Mouse (Mus musculus) embryonic facial prominence, embryonic 11.5 days (tissue): ENCODE data around the gene Gm21750. TPM values are rescaled to one million over a fixed set of nuclear protein-coding genes. Genes with fewer than 3 reads are reported as not detected.

ENCODE experiments used
- ATAC-seq: fragments of 200-750 bp; cut with Nextera tagmentation; replicated peaks from 2 replicates; pipeline ENCODE4 v1.8.0; 2017; ENCODE audit warnings: low read depth; ENCODE audit not compliant: insufficient number of reproducible peaks, low FRiP score, low TSS enrichment
- DNase-seq: peaks from one replicate; pipeline ENCODE4 v3.0.0-alpha.2; 2015; ENCODE audit warnings: low spot score
- H3K27ac ChIP-seq: fragments of 300-500 bp; sonication (generic); replicated peaks from 2 replicates; pipeline ENCODE4 v1.5.1; 2014; ENCODE audit warnings: mild to moderate bottlenecking, low read depth, low read length, control low read depth
- H3K27me3 ChIP-seq: fragments of 300-500 bp; sonication (generic); 2 replicates; pipeline ENCODE4 v1.6.1; 2014; ENCODE audit warnings: mild to moderate bottlenecking, low read length, moderate library complexity, mixed read lengths; ENCODE audit not compliant: control insufficient read depth, insufficient read depth
- H3K36me3 ChIP-seq: fragments of 300-500 bp; sonication (generic); replicated peaks from 2 replicates; pipeline ENCODE4 v1.6.1; 2014; ENCODE audit warnings: low read depth, mild to moderate bottlenecking, low read length, moderate library complexity, mixed read lengths; ENCODE audit not compliant: control insufficient read depth, insufficient read depth
- H3K4me1 ChIP-seq: fragments of 300-500 bp; sonication (generic); 2 replicates; pipeline ENCODE4 v1.6.1; 2014; ENCODE audit warnings: low read length, mixed read lengths; ENCODE audit not compliant: control insufficient read depth, insufficient read depth
- H3K4me2 ChIP-seq: fragments of 300-500 bp; sonication (generic); 2 replicates; pipeline ENCODE4 v1.6.1; 2014; ENCODE audit warnings: low read depth, mild to moderate bottlenecking, control low read depth, low read length, moderate library complexity
- H3K4me3 ChIP-seq: fragments of 300-500 bp; sonication (generic); 2 replicates; pipeline ENCODE4 v1.5.1; 2014; ENCODE audit warnings: low read depth, low read length, control low read depth
- H3K9ac ChIP-seq: fragments of 300-500 bp; sonication (generic); replicated peaks from 2 replicates; pipeline ENCODE4 v1.6.1; 2014; ENCODE audit warnings: mild to moderate bottlenecking, control low read depth, low read length
- H3K9me3 ChIP-seq: fragments of 300-500 bp; sonication (generic); replicated peaks from 2 replicates; pipeline ENCODE4 v1.6.1; 2016; ENCODE audit warnings: mild to moderate bottlenecking, low read length, inconsistent platforms, mixed read lengths; ENCODE audit not compliant: control insufficient read depth
- WGBS: fragments of 180-500 bp; shearing (Covaris S2); extraction: QIAGEN DNeasy Blood & Tissue Kit; methylation state at CpG from one replicate; pipeline ENCODE4 v1.1.7; 2014; 5-methylcytosine and 5-hydroxymethylcytosine counted together
- polyA plus RNA-seq: library from polyadenylated mRNA; unstranded; fragments of >200 nt; fragmentation: Nextera tagmentation; extraction: Ambion mirVana; gene quantifications from 2 replicates; pipeline ENCODE4 v1.2.1, GENCODE M21; 2014

Gene Gm21750
- polyA plus RNA-seq, 1 experiment from 2014 or later, result not detected

GRCm38 (mm10) chr14:73637460-73637859 lies 23.6 kb upstream of the Gm21750 start:
- H3K36me3 ChIP-seq, result no peaks in the 10 kb centered on the region
- no peak overlapping the region for H3K4me3 ChIP-seq

GRCm38 (mm10) chr14:73650179-73650578 lies 10.8 kb upstream of the Gm21750 start:
- no peak overlapping the region for H3K9ac ChIP-seq
- no peak for DNase-seq
- H3K27me3 ChIP-seq, result no peaks in the 10 kb centered on the region
- ATAC-seq, result no peak
- H3K27ac ChIP-seq, result no peak overlapping the region
- no peak overlapping the region for H3K4me2 ChIP-seq
- H3K9me3 ChIP-seq, result no peaks in the 10 kb centered on the region
- H3K4me1 ChIP-seq, result no peaks in the 10 kb centered on the region
- H3K4me3 ChIP-seq, result no peak overlapping the region
- 90% methylated on average over 4 of the region's 4 CpGs for WGBS
- no peaks in the 10 kb centered on the region for H3K36me3 ChIP-seq

More at GRCm38 (mm10) chr14:73637460-73637859, 23.6 kb upstream of the Gm21750 start:
- DNase-seq (no peak), ATAC-seq (no peak)
- no peak overlapping the region for H3K27ac ChIP-seq
- no peaks in the 10 kb centered on the region for H3K4me1 ChIP-seq
- H3K27me3 ChIP-seq, result no peaks in the 10 kb centered on the region
- no peak overlapping the region for H3K9ac ChIP-seq
- no peaks in the 10 kb centered on the region for H3K9me3 ChIP-seq
- no peak overlapping the region for H3K4me2 ChIP-seq

- no peaks in the 10 kb centered on the region for H3K9me3 ChIP-seq
- no peak for DNase-seq
- 85% methylated on average over 2 of the region's 2 CpGs for WGBS
- H3K27me3 ChIP-seq, result no peaks in the 10 kb centered on the region
- no peak overlapping the region for H3K27ac ChIP-seq
- no peak overlapping the region for H3K9ac ChIP-seq
- no peak overlapping the region for H3K4me3 ChIP-seq
- no peak overlapping the region for H3K4me2 ChIP-seq
- H3K36me3 ChIP-seq, result no peaks in the 10 kb centered on the region
- no peaks in the 10 kb centered on the region for H3K4me1 ChIP-seq
- ATAC-seq, result no peak
Measured at GRCm38 (mm10) chr14:73670091-73670490, 9.1 kb downstream of the Gm21750 start.

DNA sequence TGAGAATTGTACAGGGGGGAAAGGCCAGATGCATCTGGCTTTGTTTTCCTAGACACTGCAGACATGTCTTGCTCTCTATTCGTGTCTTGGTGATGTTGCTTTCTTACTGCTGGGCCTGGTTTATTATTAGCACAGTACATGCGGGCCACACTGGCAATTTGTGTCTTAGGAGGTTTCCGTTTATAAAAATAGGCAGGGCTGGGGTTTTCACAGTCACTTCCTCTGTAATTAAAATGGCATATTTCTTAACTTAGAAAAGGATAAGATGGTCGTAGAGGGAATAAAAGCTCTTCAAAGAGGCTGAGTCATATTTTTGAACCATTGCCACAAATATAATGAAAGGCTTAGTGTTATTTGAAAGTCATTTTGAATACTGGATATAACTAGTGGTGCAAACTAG lies 26.7 kb downstream of the Gm21750 start:
- Histone ChIP-seq H3K9ac (no peak overlapping the region), H3K9me3 (no peaks in the 10 kb centered on the region; the same call in 1 of the 2 replicates), H3K4me2 (no peak overlapping the region), H3K4me3 (no peak overlapping the region), H3K27me3 (no peaks in the 10 kb centered on the region), H3K36me3 (no peaks in the 10 kb centered on the region), H3K27ac (no peak overlapping the region), H3K4me1 (no peaks in the 10 kb centered on the region)
- ATAC-seq (no peak), DNase-seq (no peak)
- 75% methylated on average over 4 of the region's 4 CpGs for WGBS

DNA sequence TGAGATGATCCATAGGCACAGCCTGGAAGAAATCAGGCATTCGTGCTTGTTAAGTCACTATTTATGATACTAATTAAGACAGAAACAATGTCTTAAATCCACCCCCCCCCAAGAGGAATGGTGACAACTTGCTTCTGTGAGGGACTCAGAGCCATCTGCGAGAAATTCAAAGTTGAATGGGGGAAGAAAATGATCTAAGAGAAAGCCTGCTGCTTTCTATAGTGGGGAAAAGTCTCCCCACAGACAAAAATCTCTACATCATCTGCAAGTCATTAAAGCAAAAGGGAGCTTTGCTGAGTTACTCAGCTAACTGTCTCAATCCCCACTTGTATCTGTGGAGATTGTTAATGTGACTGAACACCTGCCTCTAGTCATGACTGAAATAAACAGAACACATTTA lies 27.4 kb downstream of the Gm21750 start:
- no peaks in the 10 kb centered on the region for H3K36me3 ChIP-seq
- peak; percentile 0 for DNase-seq
- no peak overlapping the region for H3K4me2 ChIP-seq
- H3K27ac ChIP-seq, result no peak overlapping the region
- no peaks in the 10 kb centered on the region; the same call in 1 of the 2 replicates for H3K9me3 ChIP-seq
- 64% methylated on average over 2 of the region's 2 CpGs for WGBS
- H3K27me3 ChIP-seq, result no peaks in the 10 kb centered on the region
- no peaks in the 10 kb centered on the region for H3K4me1 ChIP-seq
- no peak for ATAC-seq
- H3K9ac ChIP-seq, result no peak overlapping the region
- H3K4me3 ChIP-seq, result no peak overlapping the region

DNA sequence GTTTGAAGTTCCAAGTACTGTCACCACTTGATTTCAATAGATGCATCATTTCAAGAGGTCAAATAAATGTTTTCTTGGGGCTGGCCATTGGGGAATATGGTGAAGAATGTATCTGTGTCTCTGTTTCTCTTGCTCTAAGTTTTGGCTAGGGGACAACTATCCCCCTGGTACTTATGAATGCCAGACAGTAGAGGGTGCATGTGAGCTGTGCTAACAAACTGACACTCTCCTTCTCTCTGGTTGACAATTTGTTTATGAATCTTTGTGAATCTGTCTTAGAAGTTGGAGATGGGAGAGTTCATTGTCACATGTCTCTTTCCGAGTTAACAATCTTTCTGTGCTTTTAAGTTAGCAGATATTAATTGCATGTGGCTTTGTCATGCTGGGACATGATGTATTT lies 39.2 kb downstream of the Gm21750 start:
- WGBS, result 56% methylated on average over 1 of the region's 1 CpGs
- peak; percentile 29 for DNase-seq
- no peaks in the 10 kb centered on the region for H3K36me3 ChIP-seq
- H3K27ac ChIP-seq, result no peak overlapping the region
- H3K27me3 ChIP-seq, result no peaks in the 10 kb centered on the region
- H3K9me3 ChIP-seq, result no peaks in the 10 kb centered on the region
- H3K4me3 ChIP-seq, result no peak overlapping the region
- H3K4me1 ChIP-seq, result no peaks in the 10 kb centered on the region
- H3K9ac ChIP-seq, result no peak overlapping the region
- no peak for ATAC-seq
- no peak overlapping the region for H3K4me2 ChIP-seq

DNA sequence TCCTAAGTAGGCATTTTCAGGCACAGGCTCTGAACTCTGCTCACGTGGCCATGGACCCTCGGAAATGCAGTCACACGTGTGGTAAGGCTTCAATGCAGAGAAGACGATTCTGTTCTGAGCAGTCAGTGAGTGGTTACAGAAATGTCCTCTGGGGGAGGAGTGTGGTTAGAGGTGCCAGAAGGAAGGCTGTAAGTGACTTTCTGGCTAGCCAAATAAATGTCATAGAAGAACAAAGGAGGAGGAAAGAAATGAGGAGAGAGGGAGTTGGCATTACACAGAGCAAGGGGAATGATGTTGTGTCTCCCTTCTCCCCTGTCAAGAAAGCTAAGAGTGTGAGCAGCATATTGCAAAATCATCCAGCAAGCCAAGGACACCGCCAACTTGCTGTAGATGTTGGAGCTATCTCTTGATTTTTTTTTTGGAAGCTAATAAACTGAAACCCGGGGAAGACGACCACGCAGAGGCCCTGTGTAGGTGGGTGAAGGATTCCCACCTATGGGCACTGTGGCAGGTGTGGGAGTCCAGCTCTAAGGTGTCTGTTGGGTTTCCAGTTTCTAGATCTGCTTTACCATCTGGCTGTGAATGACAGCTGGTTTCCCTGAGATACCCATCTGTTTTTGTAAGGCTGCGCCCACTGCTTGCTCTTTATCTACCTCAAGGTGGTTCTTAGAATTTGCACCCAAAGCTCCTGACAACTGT lies 48.5 kb downstream of the Gm21750 start:
- H3K4me2 ChIP-seq, result no peak overlapping the region
- 90% methylated on average over 9 of the region's 9 CpGs for WGBS
- no peaks in the 10 kb centered on the region for H3K27me3 ChIP-seq
- ATAC-seq (no peak), DNase-seq (no peak)
- no peaks in the 10 kb centered on the region for H3K36me3 ChIP-seq
- H3K9me3 ChIP-seq, result no peaks in the 10 kb centered on the region
- H3K9ac ChIP-seq, result no peak overlapping the region
- H3K4me3 ChIP-seq, result no peak overlapping the region
- no peak overlapping the region for H3K27ac ChIP-seq
- H3K4me1 ChIP-seq, result no peaks in the 10 kb centered on the region
